Mouse (Mus musculus): Measurements from ENCODE around the gene Gli2. TPM values are rescaled to one million over a fixed set of nuclear protein-coding genes. Genes with fewer than 3 reads are reported as not detected.

Gene Gli2
- polyA plus RNA-seq, 1 experiment from 2014 or later, result 6.5 TPM

- H3K9me3 ChIP-seq (ENCODE audit: low read length), result no peaks in the 10 kb centered on the region
- peaks cover 36% of the 10 kb centered on the region for H3K4me1 ChIP-seq (ENCODE audit: insufficient read depth, low read length)
- no peaks in the 10 kb centered on the region for H3K36me3 ChIP-seq (ENCODE audit: insufficient read depth, low read length)
- H3K27me3 ChIP-seq (ENCODE audit: insufficient read depth, low read length), result no peaks in the 10 kb centered on the region
- H3K9ac ChIP-seq (replicated peaks; ENCODE audit: low read length), result no peak overlapping the region
- no peak overlapping the region for H3K27ac ChIP-seq (ENCODE audit: low read length)
- H3K4me2 ChIP-seq (replicated peaks; ENCODE audit: low read depth, low read length), result no peak overlapping the region
- WGBS, result 84% methylated on average over 11 of the region's 11 CpGs
- ATAC-seq (ENCODE audit: low FRiP score, low TSS enrichment), result peak; percentile 28; the same call in 1 of the 2 replicates
- no peak overlapping the region for H3K4me3 ChIP-seq (ENCODE audit: low read length)
These were observed 97.6 kb downstream of the Gli2 start for GRCm38 (mm10) chr1:118955791-118956190.

DNA sequence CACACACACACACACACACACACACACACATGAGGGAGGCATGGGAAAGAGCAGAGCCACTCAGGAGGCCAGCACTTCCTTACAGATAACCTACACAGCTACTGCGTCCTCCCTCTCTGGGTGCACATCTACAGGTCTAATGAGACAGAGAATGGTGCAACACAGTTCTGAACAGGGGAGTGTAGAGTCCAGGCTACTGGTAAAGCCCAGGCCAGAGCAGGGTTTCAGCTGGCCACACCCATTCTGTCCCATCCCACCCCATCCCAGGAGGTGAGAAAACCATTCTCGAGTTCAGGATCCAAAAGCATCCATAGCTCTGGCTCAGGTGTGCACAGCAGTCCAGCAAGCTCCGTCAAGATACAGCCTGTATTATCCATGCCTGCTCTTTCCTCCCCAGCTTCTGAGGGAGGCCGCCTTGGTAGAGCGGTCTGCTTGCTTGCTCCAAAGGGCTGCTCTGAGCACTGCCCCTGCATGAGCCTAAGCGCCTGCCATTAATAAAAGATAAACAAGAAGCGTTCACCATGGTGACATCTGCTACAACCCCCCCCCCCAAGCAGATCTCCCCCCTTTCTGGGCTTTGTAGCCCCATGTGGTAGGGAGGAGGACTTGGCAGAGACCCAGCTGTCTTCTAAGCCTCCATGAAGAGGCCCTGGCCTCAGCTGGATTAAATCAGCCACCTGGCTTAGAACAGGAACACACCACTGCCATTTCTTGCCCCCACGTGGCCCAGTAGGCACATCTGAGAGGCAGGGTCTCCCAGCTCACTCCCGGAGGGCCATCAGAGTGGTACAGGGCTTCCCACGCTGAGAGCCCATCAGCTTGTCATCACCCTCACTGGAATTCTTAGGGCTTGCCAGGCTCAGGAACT lies 98.8 kb downstream of the Gli2 start:
- Histone ChIP-seq H3K4me2 (replicated peaks; ENCODE audit: low read depth, low read length) (no peak overlapping the region), H3K9ac (replicated peaks; ENCODE audit: low read length) (no peak overlapping the region), H3K36me3 (ENCODE audit: insufficient read depth, low read length) (no peaks in the 10 kb centered on the region), H3K4me1 (ENCODE audit: insufficient read depth, low read length) (peaks cover 36% of the 10 kb centered on the region), H3K4me3 (ENCODE audit: low read length) (no peak overlapping the region), H3K27me3 (ENCODE audit: insufficient read depth, low read length) (no peaks in the 10 kb centered on the region), H3K9me3 (ENCODE audit: low read length) (no peaks in the 10 kb centered on the region), H3K27ac (ENCODE audit: low read length) (no peak overlapping the region)
- ATAC-seq (ENCODE audit: low FRiP score, low TSS enrichment), result peak; percentile 58
- 43% methylated on average over 10 of the region's 10 CpGs for WGBS

GRCm38 (mm10) chr1:118953031-118953430 lies 100.4 kb downstream of the Gli2 start:
- Histone ChIP-seq H3K36me3 (ENCODE audit: insufficient read depth, low read length) (no peaks in the 10 kb centered on the region), H3K4me1 (ENCODE audit: insufficient read depth, low read length) (peaks cover 36% of the 10 kb centered on the region), H3K27me3 (ENCODE audit: insufficient read depth, low read length) (no peaks in the 10 kb centered on the region), H3K4me2 (replicated peaks; ENCODE audit: low read depth, low read length) (no peak overlapping the region), H3K27ac (ENCODE audit: low read length) (no peak overlapping the region), H3K9ac (replicated peaks; ENCODE audit: low read length) (no peak overlapping the region), H3K9me3 (ENCODE audit: low read length) (0 out of 2 replicates have a peak, but pooled peaks cover 3% of the 10 kb centered on the region), H3K4me3 (ENCODE audit: low read length) (no peak overlapping the region)
- no peak for ATAC-seq (ENCODE audit: low FRiP score, low TSS enrichment)
- WGBS, result 74% methylated on average over 3 of the region's 3 CpGs

- no peak overlapping the region for H3K27ac ChIP-seq (ENCODE audit: low read length)
- H3K9ac ChIP-seq (replicated peaks; ENCODE audit: low read length), result no peak overlapping the region
- no peak overlapping the region for H3K4me2 ChIP-seq (replicated peaks; ENCODE audit: low read depth, low read length)
- peak; percentile 64; the same call in 1 of the 2 replicates for ATAC-seq (ENCODE audit: low FRiP score, low TSS enrichment)
- no peak overlapping the region for H3K4me3 ChIP-seq (ENCODE audit: low read length)
- no peaks in the 10 kb centered on the region for H3K27me3 ChIP-seq (ENCODE audit: insufficient read depth, low read length)
- no peaks in the 10 kb centered on the region for H3K36me3 ChIP-seq (ENCODE audit: insufficient read depth, low read length)
- WGBS, result 19% methylated on average over 5 of the region's 5 CpGs
- H3K4me1 ChIP-seq (ENCODE audit: insufficient read depth, low read length), result peaks cover 36% of the 10 kb centered on the region
- 0 out of 2 replicates have a peak, but pooled peaks cover 3% of the 10 kb centered on the region for H3K9me3 ChIP-seq (ENCODE audit: low read length)
These were observed 101.1 kb downstream of the Gli2 start for GRCm38 (mm10) chr1:118952318-118952717.

DNA sequence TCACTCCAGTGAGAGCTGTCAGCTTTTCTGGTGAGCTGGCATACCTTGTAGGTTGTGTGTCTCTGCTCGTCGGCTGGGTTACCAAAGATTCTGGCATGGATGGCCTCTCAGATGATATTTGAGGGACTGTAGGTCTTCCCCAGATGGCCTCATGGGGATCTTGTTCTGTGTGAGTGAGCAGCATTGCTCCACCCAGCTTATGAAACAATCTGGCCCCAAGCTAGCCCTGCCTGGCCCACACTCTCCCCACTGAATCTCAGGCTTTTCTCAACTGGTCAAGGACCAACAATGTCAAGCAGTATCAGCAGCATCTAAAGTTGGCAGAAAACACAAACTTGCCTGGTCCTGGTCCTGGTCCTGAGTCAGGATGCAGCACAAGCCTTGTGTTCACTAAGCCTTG lies 105.0 kb downstream of the Gli2 start:
- Histone ChIP-seq H3K27ac (ENCODE audit: low read length) (no peak overlapping the region), H3K4me3 (ENCODE audit: low read length) (no peak overlapping the region), H3K36me3 (ENCODE audit: insufficient read depth, low read length) (no peaks in the 10 kb centered on the region), H3K9ac (replicated peaks; ENCODE audit: low read length) (no peak overlapping the region), H3K9me3 (ENCODE audit: low read length) (0 out of 2 replicates have a peak, but pooled peaks cover 3% of the 10 kb centered on the region), H3K4me1 (ENCODE audit: insufficient read depth, low read length) (peaks cover 13% of the 10 kb centered on the region; the same call in 1 of the 2 replicates), H3K4me2 (replicated peaks; ENCODE audit: low read depth, low read length) (no peak overlapping the region), H3K27me3 (ENCODE audit: insufficient read depth, low read length) (no peaks in the 10 kb centered on the region)
- 72% methylated on average over 2 of the region's 2 CpGs for WGBS
- no peak for ATAC-seq (ENCODE audit: low FRiP score, low TSS enrichment)

- 90% methylated on average over 4 of the region's 4 CpGs for WGBS
- Histone ChIP-seq H3K4me3 (ENCODE audit: low read length) (no peak overlapping the region), H3K36me3 (ENCODE audit: insufficient read depth, low read length) (no peaks in the 10 kb centered on the region), H3K27ac (ENCODE audit: low read length) (no peak overlapping the region), H3K9ac (replicated peaks; ENCODE audit: low read length) (no peak overlapping the region), H3K27me3 (ENCODE audit: insufficient read depth, low read length) (no peaks in the 10 kb centered on the region), H3K9me3 (ENCODE audit: low read length) (0 out of 2 replicates have a peak, but pooled peaks cover 3% of the 10 kb centered on the region), H3K4me1 (ENCODE audit: insufficient read depth, low read length) (peaks cover 9% of the 10 kb centered on the region; the same call in 1 of the 2 replicates), H3K4me2 (replicated peaks; ENCODE audit: low read depth, low read length) (no peak overlapping the region)
- no peak for ATAC-seq (ENCODE audit: low FRiP score, low TSS enrichment)
These were observed 106.2 kb downstream of the Gli2 start for GRCm38 (mm10) chr1:118947221-118947620.

DNA sequence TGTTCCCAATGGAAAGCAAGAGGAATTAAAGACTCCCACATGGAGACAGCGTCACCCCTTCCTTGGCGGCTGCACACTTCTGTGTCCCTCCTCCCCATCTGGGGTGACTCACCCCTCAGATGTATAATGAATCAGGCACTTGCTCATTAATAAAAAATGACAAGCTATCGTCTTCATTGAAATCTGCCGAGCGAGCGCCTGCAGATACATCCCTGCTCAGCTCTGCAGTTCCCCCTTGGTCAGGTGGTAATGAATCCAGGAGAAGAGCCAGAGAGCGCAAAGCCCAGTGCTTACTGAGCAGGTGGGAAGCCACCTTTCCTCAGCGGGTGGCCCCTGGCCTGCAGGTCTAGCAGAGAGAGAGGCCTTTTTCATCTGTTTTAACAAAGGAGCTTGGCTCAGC lies 112.1 kb downstream of the Gli2 start:
- H3K9ac ChIP-seq (replicated peaks; ENCODE audit: low read length), result no peak overlapping the region
- WGBS, result 65% methylated on average over 8 of the region's 8 CpGs
- H3K27ac ChIP-seq (ENCODE audit: low read length), result no peak overlapping the region
- no peak overlapping the region for H3K4me2 ChIP-seq (replicated peaks; ENCODE audit: low read depth, low read length)
- ATAC-seq (ENCODE audit: low FRiP score, low TSS enrichment), result no peak
- H3K27me3 ChIP-seq (ENCODE audit: insufficient read depth, low read length), result no peaks in the 10 kb centered on the region
- no peaks in the 10 kb centered on the region for H3K9me3 ChIP-seq (ENCODE audit: low read length)
- H3K4me1 ChIP-seq (ENCODE audit: insufficient read depth, low read length), result peaks cover 7% of the 10 kb centered on the region; the same call in 1 of the 2 replicates
- no peak overlapping the region for H3K4me3 ChIP-seq (ENCODE audit: low read length)
- H3K36me3 ChIP-seq (ENCODE audit: insufficient read depth, low read length), result no peaks in the 10 kb centered on the region

DNA sequence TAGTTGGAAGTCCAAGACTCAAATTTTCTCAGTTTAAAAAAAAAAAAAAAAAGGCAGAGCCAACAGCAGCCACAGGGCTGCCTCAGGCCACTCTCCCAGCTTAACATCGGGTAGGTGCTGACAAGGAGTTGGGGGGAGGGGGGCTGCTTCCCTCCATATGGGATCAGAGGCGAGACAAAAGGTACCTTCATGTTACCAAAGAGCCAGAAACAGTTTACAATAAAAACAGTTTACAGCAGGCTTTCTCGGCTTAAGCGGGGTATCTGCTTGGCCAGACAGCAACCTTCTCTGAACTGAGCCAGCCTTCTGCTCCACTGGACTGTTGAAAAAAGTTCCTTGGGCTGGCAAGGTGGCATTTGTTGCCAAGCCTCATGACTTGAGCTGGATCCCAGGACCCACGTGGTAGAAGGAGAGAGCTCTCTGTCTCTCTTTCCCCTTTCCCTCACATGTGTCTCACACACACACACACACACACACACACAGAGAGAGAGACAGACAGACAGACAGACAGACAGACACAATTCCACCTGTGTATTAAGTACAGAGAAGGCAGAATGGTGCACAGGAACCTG lies 113.1 kb downstream of the Gli2 start:
- ATAC-seq (ENCODE audit: low FRiP score, low TSS enrichment), result no peak
- WGBS, result 43% methylated on average over 5 of the region's 5 CpGs
- no peak overlapping the region for H3K4me3 ChIP-seq (ENCODE audit: low read length)

GRCm38 (mm10) chr1:118938206-118938605 lies 115.2 kb downstream of the Gli2 start:
- no peaks in the 10 kb centered on the region for H3K27me3 ChIP-seq (ENCODE audit: insufficient read depth, low read length)
- H3K27ac ChIP-seq (ENCODE audit: low read length), result no peak overlapping the region
- H3K9ac ChIP-seq (replicated peaks; ENCODE audit: low read length), result no peak overlapping the region
- no peak overlapping the region for H3K4me2 ChIP-seq (replicated peaks; ENCODE audit: low read depth, low read length)
- no peaks in the 10 kb centered on the region for H3K9me3 ChIP-seq (ENCODE audit: low read length)
- no peak for ATAC-seq (ENCODE audit: low FRiP score, low TSS enrichment)
- H3K4me1 ChIP-seq (ENCODE audit: insufficient read depth, low read length), result peaks cover 26% of the 10 kb centered on the region
- H3K4me3 ChIP-seq (ENCODE audit: low read length), result no peak overlapping the region
- no peaks in the 10 kb centered on the region for H3K36me3 ChIP-seq (ENCODE audit: insufficient read depth, low read length)
- 57% methylated on average over 4 of the region's 4 CpGs for WGBS

More for the DNA sequence above, 113.1 kb downstream of the Gli2 start:
- peaks cover 17% of the 10 kb centered on the region for H3K4me1 ChIP-seq (ENCODE audit: insufficient read depth, low read length)
- no peak overlapping the region for H3K4me2 ChIP-seq (replicated peaks; ENCODE audit: low read depth, low read length)
- H3K9ac ChIP-seq (replicated peaks; ENCODE audit: low read length), result no peak overlapping the region
- no peak overlapping the region for H3K27ac ChIP-seq (ENCODE audit: low read length)
- no peaks in the 10 kb centered on the region for H3K36me3 ChIP-seq (ENCODE audit: insufficient read depth, low read length)
- H3K27me3 ChIP-seq (ENCODE audit: insufficient read depth, low read length), result no peaks in the 10 kb centered on the region
- H3K9me3 ChIP-seq (ENCODE audit: low read length), result no peaks in the 10 kb centered on the region

- H3K4me2 ChIP-seq (replicated peaks; ENCODE audit: low read depth, low read length), result no peak overlapping the region
- no peak overlapping the region for H3K4me3 ChIP-seq (ENCODE audit: low read length)
- no peaks in the 10 kb centered on the region for H3K36me3 ChIP-seq (ENCODE audit: insufficient read depth, low read length)
- no peaks in the 10 kb centered on the region for H3K9me3 ChIP-seq (ENCODE audit: low read length)
- peak overlapping the region; percentile 45; the same call in 1 of the 2 replicates for H3K27ac ChIP-seq (ENCODE audit: low read length)
- H3K27me3 ChIP-seq (ENCODE audit: insufficient read depth, low read length), result no peaks in the 10 kb centered on the region
- WGBS, result 13% methylated on average over 4 of the region's 4 CpGs
- peaks cover 26% of the 10 kb centered on the region for H3K4me1 ChIP-seq (ENCODE audit: insufficient read depth, low read length)
- ATAC-seq (ENCODE audit: low FRiP score, low TSS enrichment), result peak; percentile 85
- H3K9ac ChIP-seq (replicated peaks; ENCODE audit: low read length), result no peak overlapping the region
These were observed 117.3 kb downstream of the Gli2 start for GRCm38 (mm10) chr1:118936108-118936507.

Measured in kidney, embryonic 16.5 days (tissue).